Mouse (Mus musculus) erythroblast, adult 5-6 weeks (primary cell): Measurements from ENCODE around the gene Fry. TPM values are rescaled to one million over a fixed set of nuclear protein-coding genes. Genes with fewer than 3 reads are reported as not detected.

ENCODE experiments used
- ATAC-seq: replicated peaks from 2 replicates; pipeline ENCODE4 v1.8.0; 2016; ENCODE audit warnings: moderate number of reproducible peaks, mild to moderate bottlenecking, moderate TSS enrichment, inconsistent platforms; ENCODE audit not compliant: poor library complexity, low FRiP score, severe bottlenecking
- total RNA-seq, 2 experiments: library from RNA; stranded (forward) in 1 of 2; stranded (reverse) in 1 of 2; fragments of 150-400 nt in 1 of 2; fragments of 200-764, 138-1000 nt in 1 of 2; gene quantifications; 2 replicates each; pipeline versions ENCODE4 v1.2.3 to v1.2.4; 2015 to 2017; ENCODE audit warnings: low replicate concordance in 2 of 2

Fry gene
- total RNA-seq, 2 experiments from 2014 or later = 16.1 to 16.4 TPM

DNA sequence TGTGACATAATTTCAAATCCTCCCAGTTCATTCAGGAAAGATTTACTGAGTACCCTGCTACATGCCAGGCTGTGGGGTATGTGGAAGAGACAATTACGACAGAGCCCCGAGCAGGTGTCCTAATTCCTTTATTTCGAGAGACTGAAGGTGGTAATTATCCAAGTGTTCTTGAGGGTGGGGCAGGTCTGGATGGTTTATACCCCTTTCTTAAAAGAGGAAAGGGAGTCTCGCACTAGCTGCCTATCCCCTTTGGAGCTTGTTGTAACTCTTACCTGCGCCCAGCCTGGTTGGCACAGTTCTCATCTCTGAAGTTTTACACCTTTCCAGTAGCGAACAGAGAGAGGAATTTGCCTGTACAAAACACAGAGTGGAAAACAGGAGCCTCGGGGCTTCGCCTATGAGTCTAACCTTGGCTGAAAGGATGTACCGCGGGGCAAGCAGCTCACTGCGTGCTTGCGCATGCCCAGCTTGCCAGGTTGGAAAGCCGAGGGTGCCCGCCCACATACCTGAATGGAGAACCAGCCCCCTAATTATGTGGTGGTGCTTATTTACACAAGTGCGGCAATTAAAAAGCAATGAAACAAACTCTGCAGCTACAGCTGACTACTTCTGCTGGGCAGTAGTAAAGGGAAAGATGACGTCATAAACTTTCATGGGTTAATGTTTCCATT is 143.7 kb downstream of the Fry start:
- no peak for ATAC-seq

DNA sequence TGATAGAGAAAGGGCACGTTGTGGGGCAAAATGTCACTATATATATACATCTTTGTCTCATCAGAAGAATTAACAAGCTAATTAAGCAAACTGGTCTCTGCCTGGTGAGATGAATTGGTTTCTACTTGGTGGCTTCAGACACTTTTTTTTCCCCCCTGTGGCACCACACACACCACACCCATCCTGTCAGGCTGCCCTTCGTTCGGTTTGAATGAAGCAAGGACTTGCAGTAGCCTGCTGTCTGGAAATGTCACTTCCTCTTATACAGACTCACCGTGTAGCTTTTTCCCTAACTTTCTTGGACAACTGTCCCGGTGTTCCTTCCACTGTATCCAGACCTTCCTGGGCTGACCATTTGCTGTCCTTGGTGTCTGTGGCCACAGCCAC is 144.3 kb downstream of the Fry start:
- ATAC-seq = no peak

- no peak for ATAC-seq
These were observed 144.7 kb downstream of the Fry start for GRCm38 (mm10) chr5:150263162-150263561.

- no peak for ATAC-seq
These were observed 145.2 kb downstream of the Fry start for GRCm38 (mm10) chr5:150263656-150264055.

- ATAC-seq = no peak
These were observed 146.6 kb downstream of the Fry start for GRCm38 (mm10) chr5:150265005-150265404.

- no peak for ATAC-seq
These were observed 147.5 kb downstream of the Fry start for GRCm38 (mm10) chr5:150265953-150266352.

DNA sequence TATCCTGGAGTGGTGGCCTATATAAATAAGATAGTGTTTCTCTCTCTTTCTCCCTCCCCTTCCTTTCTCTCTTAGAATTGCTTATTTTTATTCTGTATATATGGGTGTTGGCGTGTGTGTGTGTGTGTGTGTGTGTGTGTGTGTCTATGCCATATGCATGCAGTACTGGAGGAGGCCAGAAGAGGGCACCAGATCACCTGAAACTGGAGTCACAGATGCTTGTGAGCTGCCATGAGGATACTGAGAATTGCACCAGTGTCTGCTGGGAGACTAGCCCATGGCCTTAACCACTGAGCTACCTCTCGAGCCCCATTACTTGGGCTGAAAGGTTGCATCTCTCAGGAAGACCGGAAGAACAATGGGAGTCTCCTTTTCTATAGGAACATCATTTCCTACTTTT is 149.8 kb downstream of the Fry start:
- no peak for ATAC-seq

GRCm38 (mm10) chr5:150270468-150270867 is 152.0 kb downstream of the Fry start:
- ATAC-seq = no peak

- ATAC-seq = no peak
These were observed 153.7 kb downstream of the Fry start for GRCm38 (mm10) chr5:150272173-150272572.

DNA sequence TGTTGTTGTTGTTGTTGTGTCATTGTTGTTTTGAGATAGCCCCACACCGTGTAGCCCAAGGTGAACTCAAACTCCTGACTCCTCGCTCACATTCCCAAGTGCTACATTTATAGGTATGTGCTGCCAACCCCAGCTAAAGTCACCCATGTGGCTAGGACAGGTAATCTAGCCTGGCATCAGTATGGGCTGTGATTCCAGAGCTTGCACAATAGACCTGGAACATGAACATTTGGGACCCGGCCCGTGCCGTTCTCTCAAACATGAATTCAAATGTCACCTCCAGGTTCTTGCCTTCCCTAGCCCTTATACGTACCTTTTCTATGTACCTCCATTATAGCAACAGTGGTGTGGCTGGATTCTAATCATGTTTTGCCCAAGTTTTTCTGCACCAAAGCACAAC is 156.9 kb downstream of the Fry start:
- no peak for ATAC-seq

GRCm38 (mm10) chr5:150276611-150277010 is 158.2 kb downstream of the Fry start:
- ATAC-seq = no peak

- no peak for ATAC-seq
These were observed 160.9 kb downstream of the Fry start for GRCm38 (mm10) chr5:150279387-150279786.

- ATAC-seq = no peak
These were observed 162.6 kb downstream of the Fry start for GRCm38 (mm10) chr5:150281084-150281483.

- no peak for ATAC-seq
These were observed 163.6 kb downstream of the Fry start for GRCm38 (mm10) chr5:150282091-150282490.

GRCm38 (mm10) chr5:150287949-150288348 is 169.5 kb downstream of the Fry start:
- ATAC-seq = no peak

- ATAC-seq = no peak
These were observed 171.2 kb downstream of the Fry start for GRCm38 (mm10) chr5:150289611-150290010.

DNA sequence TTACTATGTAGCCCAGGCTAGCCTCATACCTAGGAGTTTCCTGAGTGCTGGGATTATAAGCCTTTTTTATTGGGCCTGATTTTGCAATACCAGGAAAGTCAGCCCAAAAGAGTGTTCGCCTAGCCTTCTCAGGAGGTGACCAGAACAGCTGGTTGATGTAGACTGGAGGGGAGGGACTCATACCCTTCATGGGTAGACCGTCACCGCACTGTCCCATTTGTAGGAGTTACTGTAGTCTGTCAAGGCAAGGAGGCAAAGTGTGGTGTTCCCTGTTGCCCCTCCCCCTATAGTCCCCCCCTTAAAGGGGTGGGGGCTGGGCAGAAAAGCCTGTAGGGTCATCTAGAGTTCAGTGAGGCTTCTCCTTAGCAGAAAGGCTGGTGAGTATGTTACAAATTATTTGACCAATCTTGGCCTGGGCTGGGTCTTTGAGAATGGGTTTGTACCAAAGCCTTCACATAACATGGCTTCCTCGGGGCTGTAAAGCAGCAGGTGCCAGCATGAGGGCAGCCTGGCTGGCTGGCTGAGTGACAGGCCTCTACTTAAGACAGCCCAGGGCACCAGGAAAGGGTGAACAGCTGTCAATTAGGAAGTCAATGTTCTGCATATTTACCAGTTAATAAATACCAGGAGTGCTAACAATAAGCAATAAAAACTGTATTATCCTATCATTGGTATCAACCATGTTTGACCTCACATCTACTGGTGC is 172.2 kb downstream of the Fry start:
- no peak for ATAC-seq

DNA sequence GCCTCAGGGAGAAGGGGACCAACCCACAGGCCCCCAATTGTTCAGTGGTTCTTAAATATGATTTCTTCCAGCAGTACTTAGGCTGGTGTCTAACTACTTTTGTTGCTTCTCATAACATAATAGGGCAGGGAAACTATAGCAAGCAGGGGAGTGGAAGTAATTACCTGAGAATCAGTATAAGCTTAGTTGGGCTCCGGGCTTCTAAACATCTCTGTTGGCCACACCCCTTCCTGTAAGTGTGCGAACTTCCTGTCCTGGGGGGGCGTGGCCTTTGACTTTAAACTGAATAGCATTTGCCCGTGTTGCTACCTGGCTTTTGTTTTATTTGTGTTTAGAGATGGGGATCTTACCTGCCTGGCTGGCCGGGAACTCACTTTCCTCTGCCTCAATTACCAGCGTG is 172.8 kb downstream of the Fry start:
- ATAC-seq = no peak

GRCm38 (mm10) chr5:150292186-150292585 is 173.7 kb downstream of the Fry start:
- no peak for ATAC-seq

- no peak for ATAC-seq
These were observed 175.9 kb downstream of the Fry start for GRCm38 (mm10) chr5:150294306-150294705.

DNA sequence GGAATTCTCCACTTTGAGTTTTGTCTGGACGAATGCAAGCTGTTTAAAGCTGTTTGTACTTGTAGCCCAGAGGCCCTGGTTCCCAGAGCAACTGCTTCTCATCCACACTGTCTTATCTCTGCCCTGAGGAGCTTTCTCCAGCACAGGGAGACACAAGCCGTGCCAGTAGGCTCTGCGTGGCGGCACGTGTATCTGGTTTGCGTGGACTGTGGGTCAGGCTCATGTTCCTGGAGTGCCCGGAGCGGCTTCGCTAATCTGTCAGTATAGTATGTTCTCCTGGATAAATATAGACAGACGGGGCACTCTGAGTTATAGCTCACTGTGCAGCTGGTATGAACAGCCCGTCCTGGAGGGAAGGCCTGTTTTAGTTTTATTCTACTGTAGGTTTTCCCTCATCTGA is 176.7 kb downstream of the Fry start:
- no peak for ATAC-seq

- ATAC-seq = no peak
These were observed 180.5 kb downstream of the Fry start for GRCm38 (mm10) chr5:150298969-150299368.
